Mouse (Mus musculus) C2C12 (cell line): Measurements from ENCODE around the gene Miga1.

Experiments used
- CTCF ChIP-seq: IDR thresholded peaks from one replicate; pipeline ENCODE4 v1.5.1; 2011; ENCODE audit not compliant: control insufficient read depth, insufficient read depth, insufficient read length
- MAX ChIP-seq: IDR thresholded peaks from one replicate; pipeline ENCODE4 v1.6.1; 2011; ENCODE audit warnings: mild to moderate bottlenecking, control low read depth
- USF1 ChIP-seq: IDR thresholded peaks from one replicate; pipeline ENCODE4 v1.6.1; 2011; ENCODE audit warnings: low read depth, mild to moderate bottlenecking, control low read depth, moderate library complexity

- TF ChIP-seq CTCF (no peak), USF1 (no peak), MAX (no peak)
Observed at GRCm38 (mm10) chr3:152304093-152304815, 36.0 kb downstream of the Miga1 start.
